Mouse (Mus musculus) kidney, embryonic 14.5 days (tissue): ENCODE results near the gene Ctdnep1. TPM values are rescaled to one million over a fixed set of nuclear protein-coding genes. Genes with fewer than 3 reads are reported as not detected.
"Not testable (repeated sequence)": the region's sequence is repeated elsewhere in the genome, so short reads cannot be mapped to it uniquely, and the experiment has no call there.

Experiments used
- ATAC-seq: fragments of 200-750 bp; cut with Nextera tagmentation; 2 replicates; pipeline ENCODE4 v1.8.0; 2017; ENCODE audit warnings: moderate number of reproducible peaks, mild to moderate bottlenecking, moderate TSS enrichment, moderate library complexity; ENCODE audit not compliant: low FRiP score, low TSS enrichment
- H3K27ac ChIP-seq: fragments of 300-500 bp; sonication (generic); 2 replicates; pipeline ENCODE4 v1.5.1; 2014; ENCODE audit warnings: low read depth, mild to moderate bottlenecking, low read length, moderate library complexity, mixed read lengths
- H3K27me3 ChIP-seq: fragments of 300-500 bp; sonication (generic); 2 replicates; pipeline ENCODE4 v1.6.1; 2014; ENCODE audit warnings: mild to moderate bottlenecking, low read length; ENCODE audit not compliant: control insufficient read depth, insufficient read depth
- H3K36me3 ChIP-seq: fragments of 300-500 bp; sonication (generic); 2 replicates; pipeline ENCODE4 v1.6.1; 2014; ENCODE audit warnings: low read length, mixed read lengths; ENCODE audit not compliant: control insufficient read depth, insufficient read depth
- H3K4me1 ChIP-seq: fragments of 300-500 bp; sonication (generic); 2 replicates; pipeline ENCODE4 v1.6.1; 2014; ENCODE audit warnings: low read length, mixed read lengths; ENCODE audit not compliant: control insufficient read depth, insufficient read depth
- H3K4me2 ChIP-seq: fragments of 300-500 bp; sonication (generic); replicated peaks from 2 replicates; pipeline ENCODE4 v1.6.1; 2014; ENCODE audit warnings: low read depth, mild to moderate bottlenecking, low read length
- H3K4me3 ChIP-seq: fragments of 300-500 bp; sonication (generic); 2 replicates; pipeline ENCODE4 v1.5.1; 2014; ENCODE audit warnings: mild to moderate bottlenecking, low read length
- H3K9ac ChIP-seq: fragments of 300-500 bp; sonication (generic); 2 replicates; pipeline ENCODE4 v1.6.1; 2014; ENCODE audit warnings: low read depth, mild to moderate bottlenecking, low read length, moderate library complexity
- H3K9me3 ChIP-seq: fragments of 300-500 bp; sonication (generic); 2 replicates; pipeline ENCODE4 v1.6.1; 2016; ENCODE audit warnings: low read length; ENCODE audit not compliant: control insufficient read depth
- WGBS: fragments of 180-500 bp; shearing (Covaris S2); extraction: QIAGEN DNeasy Blood & Tissue Kit; methylation state at CpG from one replicate; pipeline ENCODE4 v1.1.7; 2014; 5-methylcytosine and 5-hydroxymethylcytosine counted together
- polyA plus RNA-seq: library from polyadenylated mRNA; unstranded; fragments of >200 nt; fragmentation: Nextera tagmentation; extraction: Ambion mirVana; gene quantifications from 2 replicates; pipeline ENCODE4 v1.2.1, GENCODE M21; 2014

The Ctdnep1 gene
- polyA plus RNA-seq, 1 experiment from 2014 or later, result 34.5 TPM

DNA sequence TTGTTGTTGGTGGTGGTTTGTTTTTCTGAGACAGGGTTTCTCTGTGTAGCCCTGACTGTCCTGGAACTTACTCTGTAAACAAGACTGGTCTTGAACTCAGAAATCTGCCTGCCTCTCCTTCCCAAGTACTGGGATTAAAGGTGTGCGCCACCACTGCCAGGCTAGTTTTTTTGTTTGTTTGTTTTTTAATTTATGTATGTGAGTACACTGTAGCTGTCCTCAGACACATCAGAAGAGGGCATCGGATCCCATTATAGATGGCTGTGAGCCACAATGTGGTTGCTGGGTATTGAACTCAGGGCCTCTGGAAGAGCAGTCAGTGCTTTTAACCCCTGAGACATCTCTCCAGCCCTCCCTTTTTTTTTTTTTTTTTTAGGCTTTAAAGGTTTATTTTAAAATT lies 35.2 kb downstream of the Ctdnep1 start:
- not testable (repeated sequence) for H3K27ac ChIP-seq, H3K9me3 ChIP-seq, H3K4me2 ChIP-seq, H3K27me3 ChIP-seq, H3K9ac ChIP-seq, ATAC-seq, H3K4me3 ChIP-seq
- WGBS, result 77% methylated on average over 2 of the region's 2 CpGs
- peaks cover 45% of the 10 kb centered on the region for H3K4me1 ChIP-seq
- peaks cover 24% of the 10 kb centered on the region for H3K36me3 ChIP-seq

DNA sequence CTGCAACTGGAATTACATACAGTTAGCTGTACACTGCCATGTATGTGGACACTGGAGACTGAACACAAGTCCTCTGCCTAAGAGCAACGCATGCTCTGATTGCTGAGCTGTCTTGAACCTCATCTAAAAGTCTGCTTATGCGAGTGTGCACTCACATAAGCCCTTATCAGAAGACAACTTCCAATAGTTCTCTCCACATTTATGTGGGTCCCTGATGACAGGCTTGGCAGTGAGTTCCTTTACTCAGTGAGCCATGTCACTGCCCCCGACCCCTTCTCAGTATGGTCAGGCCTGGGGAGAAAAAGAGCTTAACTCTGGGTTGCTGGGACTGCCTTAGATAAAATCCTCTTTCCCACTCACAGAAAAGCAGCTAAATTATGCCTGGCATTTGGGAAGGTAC lies 35.7 kb downstream of the Ctdnep1 start, which contains the start of gene Dlg4:
Gene Dlg4 (plus strand): TSS at position 274 of the 400 bp plus-strand sequence.
- ATAC-seq, result no peak
- Histone ChIP-seq H3K27me3 (no peaks in the 10 kb centered on the region), H3K4me1 (peaks cover 45% of the 10 kb centered on the region), H3K36me3 (peaks cover 19% of the 10 kb centered on the region), H3K9me3 (no peaks in the 10 kb centered on the region), H3K4me2 (peak within 1 kb of the TSS; percentile 97), H3K27ac (peak within 1 kb of the TSS; percentile 14; the same call in 1 of the 2 replicates), H3K4me3 (peak within 1 kb of the TSS; percentile 72), H3K9ac (peak within 1 kb of the TSS; percentile 18; the same call in 1 of the 2 replicates)
- 66% methylated on average over 3 of the region's 3 CpGs for WGBS

- no peaks in the 10 kb centered on the region for H3K9me3 ChIP-seq
- peak overlapping the region; percentile 97 for H3K4me2 ChIP-seq
- WGBS, result 42% methylated on average over 7 of the region's 7 CpGs
- H3K4me1 ChIP-seq, result peaks cover 45% of the 10 kb centered on the region
- H3K36me3 ChIP-seq, result peaks cover 13% of the 10 kb centered on the region
- H3K27ac ChIP-seq, result peak overlapping the region; percentile 14; the same call in 1 of the 2 replicates
- ATAC-seq, result no peak
- H3K27me3 ChIP-seq, result no peaks in the 10 kb centered on the region
- H3K4me3 ChIP-seq, result peak overlapping the region; percentile 72
- peak overlapping the region; percentile 18; the same call in 1 of the 2 replicates for H3K9ac ChIP-seq
Observed at GRCm38 (mm10) chr11:70017199-70017767, 36.3 kb downstream of the Ctdnep1 start.

DNA sequence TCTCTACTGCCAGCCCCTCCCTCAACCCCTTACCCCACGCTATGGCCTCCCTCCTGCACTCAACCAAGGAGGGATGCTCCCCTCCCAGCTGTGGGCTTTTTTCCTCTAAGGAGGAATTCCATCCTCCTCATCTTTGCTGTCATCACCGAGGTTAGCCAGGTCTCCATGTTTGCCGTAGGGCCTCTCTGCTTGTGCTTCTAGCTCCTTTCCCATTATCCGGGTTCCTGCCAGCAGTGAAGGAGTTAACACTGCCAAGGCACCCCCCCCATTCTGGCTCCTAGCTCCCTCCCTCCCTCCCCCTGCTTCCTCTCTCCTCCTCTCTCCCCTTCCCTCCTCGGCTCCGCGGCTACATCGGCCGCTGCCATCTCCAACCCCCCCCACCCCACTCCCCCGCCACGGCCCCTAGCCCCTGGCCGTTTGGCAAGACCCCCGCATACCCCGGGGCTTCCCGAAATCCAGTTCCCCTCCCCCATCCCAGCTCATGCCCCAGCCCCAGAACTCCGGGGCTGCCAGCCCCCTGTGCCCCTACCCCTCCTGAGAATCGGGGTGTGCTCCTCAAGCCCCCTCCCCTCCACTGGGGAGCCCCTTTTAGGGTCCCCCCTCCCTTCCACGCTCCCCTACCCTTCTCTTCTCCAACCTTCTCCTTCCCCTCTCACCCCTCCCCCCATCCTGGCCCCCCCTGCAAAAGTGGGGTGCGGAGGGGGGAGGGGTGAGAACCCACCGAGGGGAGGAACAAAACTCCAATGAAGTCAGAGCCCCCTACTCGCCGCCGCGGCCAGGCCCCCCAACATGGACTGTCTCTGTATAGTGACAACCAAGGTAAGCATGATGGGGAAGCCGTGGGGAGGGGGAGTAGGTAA lies 37.4 kb downstream of the Ctdnep1 start:
- Histone ChIP-seq H3K27ac (peak overlapping the region; percentile 86; the same call in 1 of the 2 replicates), H3K9ac (peak overlapping the region; percentile 84), H3K9me3 (no peaks in the 10 kb centered on the region), H3K4me3 (peak overlapping the region; percentile 72), H3K4me1 (peaks cover 48% of the 10 kb centered on the region), H3K27me3 (no peaks in the 10 kb centered on the region), H3K4me2 (peak overlapping the region; percentile 97), H3K36me3 (peaks cover 2% of the 10 kb centered on the region)
- no peak for ATAC-seq
- WGBS, result 1% methylated on average over 25 of the region's 25 CpGs

GRCm38 (mm10) chr11:70019495-70020021 lies 38.6 kb downstream of the Ctdnep1 start:
- peak overlapping the region; percentile 72 for H3K4me3 ChIP-seq

DNA sequence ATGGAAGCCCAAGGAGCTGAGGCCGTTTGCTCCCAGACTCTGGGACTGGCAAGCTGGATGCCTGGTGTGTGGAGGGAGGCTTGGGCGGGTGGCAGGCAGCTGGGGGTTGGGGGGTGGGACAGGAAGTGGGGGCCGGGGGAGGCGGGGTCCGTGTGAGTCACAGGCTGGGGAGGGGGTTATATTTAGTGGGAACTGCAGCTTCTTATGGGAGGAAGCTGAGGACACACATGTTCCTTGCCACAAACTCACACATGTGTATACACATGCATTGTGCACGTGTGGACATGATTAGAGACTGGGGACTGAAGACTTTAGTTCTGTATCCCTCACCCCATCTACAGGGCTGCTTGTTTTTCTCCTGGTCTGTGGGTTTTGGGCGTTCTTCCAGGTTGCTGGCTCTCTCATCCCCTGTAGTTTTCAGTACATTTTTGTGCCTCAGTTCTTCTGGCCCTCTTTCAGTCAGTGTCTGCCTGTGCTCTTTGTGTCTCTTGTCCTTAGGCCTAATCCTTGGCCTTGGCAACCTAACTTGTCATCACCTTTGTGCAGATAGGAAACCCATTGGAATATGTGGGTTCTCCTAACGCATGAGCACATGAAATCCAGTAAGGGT lies 39.2 kb downstream of the Ctdnep1 start:
- no peaks in the 10 kb centered on the region for H3K27me3 ChIP-seq
- peaks cover 52% of the 10 kb centered on the region for H3K4me1 ChIP-seq
- H3K9me3 ChIP-seq, result no peaks in the 10 kb centered on the region
- peak overlapping the region; percentile 97 for H3K4me2 ChIP-seq
- WGBS, result 14% methylated on average over 8 of the region's 8 CpGs
- no peak for ATAC-seq
- H3K4me3 ChIP-seq, result peak overlapping the region; percentile 72
- H3K36me3 ChIP-seq, result no peaks in the 10 kb centered on the region
- peak overlapping the region; percentile 86 for H3K27ac ChIP-seq
- H3K9ac ChIP-seq, result 0 out of 2 replicates have a peak overlapping the region, but pooled peaks have one; percentile 12

More at GRCm38 (mm10) chr11:70019495-70020021, 38.6 kb downstream of the Ctdnep1 start:
- peaks cover 55% of the 10 kb centered on the region for H3K4me1 ChIP-seq
- no peaks in the 10 kb centered on the region for H3K9me3 ChIP-seq
- peak overlapping the region; percentile 86; the same call in 1 of the 2 replicates for H3K27ac ChIP-seq
- ATAC-seq, result no peak
- H3K27me3 ChIP-seq, result no peaks in the 10 kb centered on the region
- H3K4me2 ChIP-seq, result peak overlapping the region; percentile 97
- 0% methylated on average over 1 of the region's 2 CpGs for WGBS
- no peaks in the 10 kb centered on the region for H3K36me3 ChIP-seq
- peak overlapping the region; percentile 84; the same call in 1 of the 2 replicates for H3K9ac ChIP-seq

DNA sequence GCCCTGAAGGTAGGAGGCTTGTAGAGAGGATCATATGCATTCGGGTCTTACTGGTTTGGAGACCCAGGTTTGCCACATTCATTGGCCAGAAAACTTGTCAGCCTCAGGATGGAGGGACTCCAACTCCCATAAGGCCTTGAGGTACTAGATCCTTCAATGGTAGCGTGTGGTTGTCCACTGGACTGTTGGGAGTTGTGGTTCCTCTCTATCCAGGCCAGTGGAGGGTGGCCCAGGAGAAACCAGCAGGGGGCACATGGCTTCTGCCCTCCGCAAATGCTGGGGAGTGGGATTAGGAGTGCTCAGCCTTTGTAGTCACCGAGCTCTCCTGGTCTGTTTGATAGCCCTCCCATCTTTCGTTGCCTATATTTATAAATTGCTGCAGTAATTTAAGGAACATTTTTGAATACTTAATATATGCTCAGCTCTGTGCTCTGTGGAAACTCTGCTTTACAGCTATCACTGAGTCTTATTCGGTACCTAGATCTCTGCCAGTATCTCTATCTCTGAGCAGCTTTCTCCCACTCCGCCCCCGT lies 39.8 kb downstream of the Ctdnep1 start:
- Histone ChIP-seq H3K4me1 (peaks cover 51% of the 10 kb centered on the region), H3K4me3 (peak overlapping the region; percentile 72), H3K36me3 (no peaks in the 10 kb centered on the region), H3K27ac (peak overlapping the region; percentile 86), H3K9me3 (no peaks in the 10 kb centered on the region), H3K4me2 (peak overlapping the region; percentile 97), H3K27me3 (no peaks in the 10 kb centered on the region), H3K9ac (peak overlapping the region; percentile 25; the same call in 1 of the 2 replicates)
- peak; percentile 83 for ATAC-seq
- WGBS, result under 1% methylated on average over 7 of the region's 8 CpGs

DNA sequence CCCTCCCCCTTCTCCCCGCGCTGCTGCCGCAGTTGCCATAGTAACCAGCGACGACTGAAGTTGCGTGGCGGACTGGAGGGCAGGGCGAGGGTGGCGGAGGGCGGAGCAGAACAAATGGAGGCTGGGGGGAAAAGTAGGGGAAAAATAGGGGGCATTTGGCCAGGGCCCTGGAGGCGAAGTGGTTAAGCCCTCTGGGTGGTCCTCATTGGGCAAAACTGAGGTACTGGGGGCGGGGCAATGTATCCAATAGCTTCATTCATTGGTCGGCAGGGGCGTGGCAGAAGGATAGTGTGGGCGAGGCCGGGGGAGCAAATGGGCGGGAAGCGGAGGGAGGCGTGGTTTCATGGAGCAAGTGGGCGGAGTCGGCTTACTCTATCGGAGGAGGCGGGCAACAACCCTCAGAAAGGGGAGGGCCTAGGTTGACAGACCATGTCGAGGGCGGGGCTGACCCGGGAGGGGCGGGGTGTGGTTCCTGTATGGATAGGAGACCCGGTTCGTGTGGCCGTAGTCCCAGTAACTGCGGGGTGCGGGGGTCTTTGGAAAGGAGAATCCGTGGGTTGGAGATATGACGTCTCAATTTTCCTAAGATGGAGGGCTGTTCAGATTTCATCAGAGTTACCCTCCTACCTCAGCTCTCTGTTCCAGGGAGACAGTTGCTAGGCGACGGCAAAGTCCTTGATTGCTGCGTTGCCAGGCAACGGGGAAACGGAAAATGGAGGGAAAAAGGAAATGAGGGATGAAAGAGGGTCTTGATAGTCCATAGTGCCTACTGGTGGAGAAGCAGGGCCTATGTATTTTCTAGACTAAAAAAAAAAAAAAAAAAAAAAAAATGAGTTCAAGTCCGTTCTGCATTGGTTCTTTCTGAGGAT lies 40.5 kb downstream of the Ctdnep1 start:
- no peaks in the 10 kb centered on the region for H3K27me3 ChIP-seq
- H3K4me1 ChIP-seq, result peaks cover 58% of the 10 kb centered on the region
- H3K9ac ChIP-seq, result no peak overlapping the region; the same call in 1 of the 2 replicates
- H3K27ac ChIP-seq, result peak overlapping the region; percentile 86; the same call in 1 of the 2 replicates
- peak; percentile 71 for ATAC-seq
- 3% methylated on average over 40 of the region's 40 CpGs for WGBS
- H3K4me3 ChIP-seq, result peak overlapping the region; percentile 72
- no peaks in the 10 kb centered on the region for H3K9me3 ChIP-seq
- H3K4me2 ChIP-seq, result peak overlapping the region; percentile 97
- H3K36me3 ChIP-seq, result no peaks in the 10 kb centered on the region
